Mouse (Mus musculus): ENCODE measurements around the gene St6gal1.

DNA sequence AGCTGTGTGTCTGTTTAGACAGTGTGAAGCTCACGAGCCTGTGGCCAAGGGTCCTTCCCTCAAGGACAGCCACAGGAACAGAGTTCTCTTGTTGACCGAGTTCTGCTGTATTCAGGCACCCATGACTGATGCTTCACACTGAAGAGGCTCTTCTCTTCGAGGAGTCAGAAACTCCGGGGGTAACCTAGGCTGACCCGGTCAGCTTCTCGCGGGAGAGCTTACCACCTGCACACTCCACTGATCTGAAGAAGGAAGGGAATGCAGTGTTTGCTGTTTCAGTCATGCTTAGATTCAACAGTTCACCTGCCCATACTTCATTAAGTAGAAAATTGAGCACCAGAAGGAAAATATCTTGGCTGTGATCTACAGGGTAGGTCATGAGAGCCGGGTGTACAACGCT lies 8.2 kb upstream of the St6gal1 start:
- TF ChIP-seq POLR2A (IDR thresholded peaks at IDR 0.05; ENCODE audit: borderline replicate concordance, insufficient read depth, low read length) (no peak), CTCF (IDR thresholded peaks at IDR 0.05; ENCODE audit: borderline replicate concordance, insufficient read depth, low read depth, low read length) (no peak)
